Mouse (Mus musculus): ENCODE measurements at regions not wholly inside any gene's neighbourhood (a gene's known extent, or its start where the extent isn't known, plus 50 kb on each side); places are given as distances from the start of the nearest gene placed in this dataset.

- Histone ChIP-seq H3K9me3 (no peaks in the 10 kb centered on the region), H3K27me3 (ENCODE audit: insufficient read depth, poor library complexity, severe bottlenecking) (no peaks in the 10 kb centered on the region), H3K4me1 (replicated peaks) (no peaks in the 10 kb centered on the region), H3K4me3 (no peak overlapping the region), H3K27ac (no peak overlapping the region), H3K36me3 (no peaks in the 10 kb centered on the region)
- no peak for DNase-seq (ENCODE audit: low spot score)
- 86% methylated on average over 7 of the region's 7 CpGs for WGBS
Measured at GRCm38 (mm10) chr16:39159725-39160124, 267.3 kb downstream of the Igsf11 start.

GRCm38 (mm10) chr16:39162684-39163083, 270.2 kb downstream of the Igsf11 start:
- 36% methylated on average over 1 of the region's 1 CpGs for WGBS
- Histone ChIP-seq H3K4me3 (no peak overlapping the region), H3K27me3 (ENCODE audit: insufficient read depth, poor library complexity, severe bottlenecking) (no peaks in the 10 kb centered on the region), H3K27ac (no peak overlapping the region), H3K36me3 (no peaks in the 10 kb centered on the region), H3K4me1 (replicated peaks) (no peaks in the 10 kb centered on the region), H3K9me3 (no peaks in the 10 kb centered on the region)
- DNase-seq (ENCODE audit: low spot score) = no peak

- no peak for DNase-seq (ENCODE audit: low spot score)
- Histone ChIP-seq H3K4me1 (replicated peaks) (no peaks in the 10 kb centered on the region), H3K27me3 (ENCODE audit: insufficient read depth, poor library complexity, severe bottlenecking) (no peaks in the 10 kb centered on the region), H3K4me3 (no peak overlapping the region), H3K36me3 (no peaks in the 10 kb centered on the region), H3K9me3 (no peaks in the 10 kb centered on the region), H3K27ac (no peak overlapping the region)
- 88% methylated on average over 4 of the region's 4 CpGs for WGBS
Measured at GRCm38 (mm10) chr16:39191861-39192260, 299.4 kb downstream of the Igsf11 start.

GRCm38 (mm10) chr16:39195431-39195830, 303.0 kb downstream of the Igsf11 start:
- H3K9me3 ChIP-seq = no peaks in the 10 kb centered on the region
- no peak for DNase-seq (ENCODE audit: low spot score)
- 92% methylated on average over 1 of the region's 1 CpGs for WGBS

GRCm38 (mm10) chr16:39196896-39197295, 304.4 kb downstream of the Igsf11 start:
- DNase-seq (ENCODE audit: low spot score) = no peak
- no peak overlapping the region for H3K27ac ChIP-seq
- no peak overlapping the region for H3K4me3 ChIP-seq
- no peaks in the 10 kb centered on the region for H3K27me3 ChIP-seq (ENCODE audit: insufficient read depth, poor library complexity, severe bottlenecking)
- H3K9me3 ChIP-seq = no peaks in the 10 kb centered on the region
- WGBS = 78% methylated on average over 2 of the region's 2 CpGs
- no peaks in the 10 kb centered on the region for H3K36me3 ChIP-seq
- no peaks in the 10 kb centered on the region for H3K4me1 ChIP-seq (replicated peaks)

More at GRCm38 (mm10) chr16:39195431-39195830, 303.0 kb downstream of the Igsf11 start:
- no peak overlapping the region for H3K27ac ChIP-seq
- H3K4me1 ChIP-seq (replicated peaks) = no peaks in the 10 kb centered on the region
- no peaks in the 10 kb centered on the region for H3K27me3 ChIP-seq (ENCODE audit: insufficient read depth, poor library complexity, severe bottlenecking)
- no peak overlapping the region for H3K4me3 ChIP-seq
- H3K36me3 ChIP-seq = no peaks in the 10 kb centered on the region

GRCm38 (mm10) chr16:39223551-39223950, 331.1 kb downstream of the Igsf11 start:
- 91% methylated on average over 8 of the region's 8 CpGs for whole genome bisulfite sequencing

GRCm38 (mm10) chr16:39229501-39229900, 337.0 kb downstream of the Igsf11 start:
- Histone ChIP-seq H3K9me3 (no peaks in the 10 kb centered on the region), H3K27ac (no peak overlapping the region), H3K4me3 (no peak overlapping the region), H3K27me3 (ENCODE audit: insufficient read depth, poor library complexity, severe bottlenecking) (no peaks in the 10 kb centered on the region), H3K4me1 (replicated peaks) (peaks cover 8% of the 10 kb centered on the region), H3K36me3 (no peaks in the 10 kb centered on the region)
- 81% methylated on average over 7 of the region's 7 CpGs for WGBS
- no peak for DNase-seq (ENCODE audit: low spot score)

More at GRCm38 (mm10) chr16:39223551-39223950, 331.1 kb downstream of the Igsf11 start:
- Histone ChIP-seq H3K36me3 (no peaks in the 10 kb centered on the region), H3K9me3 (no peaks in the 10 kb centered on the region), H3K4me1 (replicated peaks) (no peaks in the 10 kb centered on the region), H3K27me3 (ENCODE audit: insufficient read depth, poor library complexity, severe bottlenecking) (no peaks in the 10 kb centered on the region), H3K27ac (no peak overlapping the region), H3K4me3 (no peak overlapping the region)
- no peak for DNase-seq (ENCODE audit: low spot score)

- no peak for DNase-seq (ENCODE audit: low spot score)
- WGBS = 16% methylated on average over 3 of the region's 3 CpGs
- Histone ChIP-seq H3K27me3 (ENCODE audit: insufficient read depth, poor library complexity, severe bottlenecking) (no peaks in the 10 kb centered on the region), H3K4me3 (no peak overlapping the region), H3K4me1 (replicated peaks) (peaks cover 8% of the 10 kb centered on the region), H3K27ac (no peak overlapping the region), H3K9me3 (no peaks in the 10 kb centered on the region), H3K36me3 (no peaks in the 10 kb centered on the region)
Measured at GRCm38 (mm10) chr16:39230439-39230838, 338.0 kb downstream of the Igsf11 start.

GRCm38 (mm10) chr16:39234290-39234689, 341.8 kb downstream of the Igsf11 start:
- H3K27me3 ChIP-seq (ENCODE audit: insufficient read depth, poor library complexity, severe bottlenecking) = no peaks in the 10 kb centered on the region
- no peak overlapping the region for H3K27ac ChIP-seq
- DNase-seq (ENCODE audit: low spot score) = no peak
- peaks cover 8% of the 10 kb centered on the region for H3K4me1 ChIP-seq (replicated peaks)
- 82% methylated on average over 2 of the region's 2 CpGs for WGBS
- H3K9me3 ChIP-seq = no peaks in the 10 kb centered on the region
- H3K4me3 ChIP-seq = no peak overlapping the region
- no peaks in the 10 kb centered on the region for H3K36me3 ChIP-seq

- H3K4me1 ChIP-seq (replicated peaks) = no peaks in the 10 kb centered on the region; the same call in 1 of the 2 replicates
- WGBS = 91% methylated on average over 2 of the region's 2 CpGs
Measured at GRCm38 (mm10) chr16:39273490-39273889, 381.0 kb downstream of the Igsf11 start.

GRCm38 (mm10) chr16:39284484-39284883, 392.0 kb downstream of the Igsf11 start:
- WGBS = 34% methylated on average over 2 of the region's 2 CpGs
- Histone ChIP-seq H3K27me3 (ENCODE audit: insufficient read depth, poor library complexity, severe bottlenecking) (no peaks in the 10 kb centered on the region), H3K27ac (no peak overlapping the region), H3K4me3 (no peak overlapping the region), H3K9me3 (no peaks in the 10 kb centered on the region), H3K4me1 (replicated peaks) (peaks cover 7% of the 10 kb centered on the region; the same call in 1 of the 2 replicates), H3K36me3 (no peaks in the 10 kb centered on the region)
- DNase-seq (ENCODE audit: low spot score) = no peak

More at GRCm38 (mm10) chr16:39273490-39273889, 381.0 kb downstream of the Igsf11 start:
- Histone ChIP-seq H3K27me3 (ENCODE audit: insufficient read depth, poor library complexity, severe bottlenecking) (no peaks in the 10 kb centered on the region), H3K4me3 (no peak overlapping the region), H3K27ac (no peak overlapping the region), H3K36me3 (no peaks in the 10 kb centered on the region), H3K9me3 (no peaks in the 10 kb centered on the region)
- no peak for DNase-seq (ENCODE audit: low spot score)

GRCm38 (mm10) chr16:39285028-39285744, 392.7 kb downstream of the Igsf11 start:
- DNase-seq (ENCODE audit: low spot score) = no peak
- Histone ChIP-seq H3K36me3 (no peaks in the 10 kb centered on the region), H3K4me3 (no peak overlapping the region)

GRCm38 (mm10) chr16:39286797-39287565, 394.5 kb downstream of the Igsf11 start:
- Histone ChIP-seq H3K9me3 (no peaks in the 10 kb centered on the region), H3K4me1 (replicated peaks) (peaks cover 7% of the 10 kb centered on the region; the same call in 1 of the 2 replicates), H3K4me3 (no peak overlapping the region), H3K27ac (no peak overlapping the region), H3K27me3 (ENCODE audit: insufficient read depth, poor library complexity, severe bottlenecking) (no peaks in the 10 kb centered on the region), H3K36me3 (no peaks in the 10 kb centered on the region)
- 58% methylated on average over 8 of the region's 8 CpGs for WGBS
- DNase-seq (ENCODE audit: low spot score) = no peak

More at GRCm38 (mm10) chr16:39285028-39285744, 392.7 kb downstream of the Igsf11 start:
- 81% methylated on average over 3 of the region's 3 CpGs for WGBS
- H3K27me3 ChIP-seq (ENCODE audit: insufficient read depth, poor library complexity, severe bottlenecking) = no peaks in the 10 kb centered on the region
- no peaks in the 10 kb centered on the region for H3K9me3 ChIP-seq
- H3K4me1 ChIP-seq (replicated peaks) = peaks cover 7% of the 10 kb centered on the region; the same call in 1 of the 2 replicates
- H3K27ac ChIP-seq = no peak overlapping the region
